Mouse (Mus musculus) liver, postnatal 0 days (tissue): ENCODE results near the gene Lzts2.

ENCODE experiments used
- CTCF ChIP-seq: sonication (generic); IDR thresholded peaks from 2 replicates; pipeline ENCODE4 v1.5.1; 2016; ENCODE audit warnings: antibody characterized with exemption, low read depth
- EP300 ChIP-seq: IDR thresholded peaks from 2 replicates; pipeline ENCODE4 v1.6.1; 2016; ENCODE audit warnings: antibody characterized with exemption, low read depth, mild to moderate bottlenecking

DNA sequence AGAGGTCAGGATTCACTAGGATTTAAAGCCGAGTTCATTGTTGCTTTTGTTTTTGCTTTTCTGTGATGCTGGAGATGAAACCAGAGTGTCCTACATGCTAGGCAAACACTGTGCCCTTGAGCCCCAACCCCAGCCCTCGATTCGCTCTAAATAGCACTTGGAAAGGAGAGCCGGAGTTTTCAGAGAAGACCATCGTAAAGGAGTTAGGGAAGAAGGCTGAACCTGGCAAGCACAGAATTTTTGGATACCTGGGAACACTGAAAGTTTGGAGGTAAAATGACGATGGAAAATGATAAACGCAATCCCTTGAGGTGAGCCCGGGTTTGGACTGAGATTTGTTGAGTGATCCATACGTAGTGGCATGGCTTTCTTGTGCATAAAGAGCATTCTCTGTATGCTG, 25.9 kb upstream of the Lzts2 start:
- TF ChIP-seq CTCF (no peak), EP300 (no peak)
